Comparison of ENCODE assay signal across 25 mouse cellular contexts in the genomic region with DNA sequence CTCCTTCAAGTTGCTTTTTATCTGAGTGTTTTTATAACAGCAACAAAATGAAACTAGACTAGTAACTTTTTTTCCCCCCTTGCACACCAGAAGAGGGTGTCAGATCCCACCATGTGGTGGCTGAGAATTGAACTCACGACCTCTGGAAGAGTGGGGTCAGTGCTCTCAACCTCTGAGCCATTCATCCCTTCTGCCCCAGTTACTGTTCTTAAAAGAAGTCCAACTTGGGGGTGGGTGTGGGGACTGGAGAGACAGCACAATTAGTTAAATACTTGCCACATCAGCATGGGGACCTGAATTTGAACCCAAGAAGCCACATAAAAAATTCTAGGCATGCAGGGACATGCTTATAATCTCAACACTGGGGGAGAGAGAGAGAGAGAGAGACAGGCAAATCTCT.
A peak's percentile ranks its signal among the peaks of the same experiment; 100 is the strongest.
DNase-seq lines count a peak whose midpoint lies in the region; ATAC-seq lines count a peak whose summit lies in the region.
"Had no signal": no experiment of that assay in that cellular context is flagged by ENCODE, and none has a peak within 500 bp of the region (broad histone marks: within the 10 kb centered on the region; RNA-seq: fewer than 3 reads in every experiment).

No protein-coding gene starts in this region.

- no peaks in the 10 kb centered on the region for H3K36me3 ChIP-seq in embryonic facial prominence, embryonic 14.5 days (ENCODE audit: control insufficient read depth, insufficient read depth, low read length)
- H3K36me3 ChIP-seq in embryonic facial prominence, embryonic 10.5 days (replicated peaks) = no peaks in the 10 kb centered on the region
- H3K36me3 ChIP-seq: embryonic facial prominence, embryonic 12.5 days; hindbrain, embryonic 15.5 days had no signal

- no peak overlapping the region for H3K4me2 ChIP-seq in embryonic facial prominence, embryonic 14.5 days (ENCODE audit: low read depth, low read length)
- H3K4me2 ChIP-seq: embryonic facial prominence, embryonic 12.5 days; forebrain, embryonic 13.5 days; heart, embryonic 11.5 days; hindbrain, embryonic 15.5 days had no signal

- no peak for ATAC-seq in embryonic facial prominence, embryonic 14.5 days (ENCODE audit: low read depth)
- ATAC-seq: activated CD4-positive, CD25-positive, alpha-beta regulatory T cell, adult 4 months; CD4-positive, CD25-positive, alpha-beta regulatory T cell, adult 4 months; forebrain, embryonic 13.5 days; forebrain, embryonic 16.5 days; intestine, postnatal 0 days had no signal

- 33% methylated on average over 1 of the region's 1 CpGs for WGBS in embryonic facial prominence, embryonic 14.5 days
- 47% methylated on average over 1 of the region's 1 CpGs for WGBS in embryonic facial prominence, embryonic 10.5 days

- H3K27ac ChIP-seq in embryonic facial prominence, embryonic 14.5 days (replicated peaks; ENCODE audit: low read depth, low read length) = no peak overlapping the region
- H3K27ac ChIP-seq in embryonic facial prominence, embryonic 10.5 days (replicated peaks) = no peak overlapping the region
- H3K27ac ChIP-seq: embryonic facial prominence, embryonic 12.5 days; forebrain, embryonic 13.5 days; heart, adult 2 months; hindbrain, embryonic 15.5 days had no signal

- DNase-seq in embryonic facial prominence, embryonic 14.5 days (ENCODE audit: low spot score) = peak; percentile 8
- no peak for DNase-seq in embryonic facial prominence, embryonic 10.5 days (ENCODE audit: low spot score)
- peak; percentile 7 for DNase-seq in kidney, postnatal 10 days
- no peak for DNase-seq in kidney, adult 11 months
- DNase-seq in retina, embryonic 14.5 days (ENCODE audit: low spot score) = peak; percentile 48
- DNase-seq in retina, postnatal 1 day = no peak
- DNase-seq in testis, postnatal 10 days (ENCODE audit: low spot score) = no peak
- DNase-seq: adrenal gland, adult 8-10 months; adrenal gland, postnatal 25 days; cerebellum, adult 11-12 months; cerebellum, adult 8-10 months; cerebellum, postnatal 10 days; cerebellum, postnatal 36 days; gastrocnemius, postnatal 10 days; gastrocnemius, postnatal 36 days; heart, adult 2 months had no signal

- no peak overlapping the region for H3K4me3 ChIP-seq in embryonic facial prominence, embryonic 14.5 days (ENCODE audit: low read depth, low read length)
- no peak overlapping the region for H3K4me3 ChIP-seq in embryonic facial prominence, embryonic 10.5 days
- H3K4me3 ChIP-seq: embryonic facial prominence, embryonic 12.5 days; erythroblast, embryonic 14.5 days; forebrain, embryonic 13.5 days; heart, adult 2 months; hindbrain, embryonic 15.5 days had no signal

- H3K27me3 ChIP-seq in embryonic facial prominence, embryonic 14.5 days (replicated peaks; ENCODE audit: control insufficient read depth, insufficient read depth, low read length) = no peaks in the 10 kb centered on the region
- no peaks in the 10 kb centered on the region for H3K27me3 ChIP-seq in embryonic facial prominence, embryonic 10.5 days (replicated peaks; ENCODE audit: low read depth, poor library complexity, severe bottlenecking)
- H3K27me3 ChIP-seq: embryonic facial prominence, embryonic 12.5 days; forebrain, embryonic 13.5 days; hindbrain, embryonic 15.5 days had no signal

- H3K4me1 ChIP-seq in embryonic facial prominence, embryonic 14.5 days (ENCODE audit: control insufficient read depth, insufficient read depth, low read length) = no peaks in the 10 kb centered on the region
- peaks cover 6% of the 10 kb centered on the region; the same call in 1 of the 2 replicates for H3K4me1 ChIP-seq in embryonic facial prominence, embryonic 10.5 days
- H3K4me1 ChIP-seq: embryonic facial prominence, embryonic 12.5 days; forebrain, embryonic 13.5 days; hindbrain, embryonic 15.5 days had no signal

- H3K9ac ChIP-seq in embryonic facial prominence, embryonic 14.5 days (ENCODE audit: low read depth, low read length) = no peak overlapping the region
- H3K9ac ChIP-seq: embryonic facial prominence, embryonic 12.5 days; forebrain, embryonic 13.5 days; hindbrain, embryonic 15.5 days had no signal

- H3K9me3 ChIP-seq in embryonic facial prominence, embryonic 14.5 days (ENCODE audit: control insufficient read depth, low read length) = no peaks in the 10 kb centered on the region
- H3K9me3 ChIP-seq in embryonic facial prominence, embryonic 10.5 days = no peaks in the 10 kb centered on the region
- H3K9me3 ChIP-seq: embryonic facial prominence, embryonic 12.5 days; forebrain, embryonic 13.5 days; hindbrain, embryonic 15.5 days had no signal

Comparison
In these comparisons a context has a peak if more than half of its experiments do, and no peak if none do; other contexts are left out.
1. DNase-seq: peak in embryonic facial prominence, embryonic 14.5 days (single experiment), kidney, postnatal 10 days (single experiment) and retina, embryonic 14.5 days (single experiment); none in embryonic facial prominence, embryonic 10.5 days (single experiment), kidney, adult 11 months (single experiment), retina, postnatal 1 day (single experiment) and testis, postnatal 10 days (single experiment).